Mouse (Mus musculus) liver, embryonic 16.5 days (tissue): ENCODE measurements around the gene Akap5. TPM values are rescaled to one million over a fixed set of nuclear protein-coding genes. Genes with fewer than 3 reads are reported as not detected.

Source experiments
- ATAC-seq: fragments of 200-750 bp; cut with Nextera tagmentation; 2 replicates; pipeline ENCODE4 v1.8.0; 2017; ENCODE audit warnings: low read depth, mild to moderate bottlenecking, moderate number of reproducible peaks, moderate library complexity
- H3K27ac ChIP-seq: fragments of 300-500 bp; sonication (generic); 2 replicates; pipeline ENCODE4 v1.5.1; 2014; ENCODE audit warnings: mild to moderate bottlenecking, low read length
- H3K27me3 ChIP-seq: fragments of 300-500 bp; sonication (generic); 2 replicates; pipeline ENCODE4 v1.6.1; 2014; ENCODE audit warnings: low read depth, low read length, mixed read lengths; ENCODE audit not compliant: control insufficient read depth, insufficient read depth
- H3K36me3 ChIP-seq: fragments of 300-500 bp; sonication (generic); 2 replicates; pipeline ENCODE4 v1.6.1; 2014; ENCODE audit warnings: mild to moderate bottlenecking; ENCODE audit not compliant: control insufficient read depth, insufficient read depth
- H3K4me1 ChIP-seq: fragments of 300-500 bp; sonication (generic); 2 replicates; pipeline ENCODE4 v1.6.1; 2014; ENCODE audit warnings: low read depth, low read length, mixed read lengths; ENCODE audit not compliant: control insufficient read depth
- H3K4me2 ChIP-seq: fragments of 300-500 bp; sonication (generic); 2 replicates; pipeline ENCODE4 v1.6.1; 2014; ENCODE audit warnings: low read depth, low read length, mixed read lengths
- H3K4me3 ChIP-seq: fragments of 300-500 bp; sonication (generic); 2 replicates; pipeline ENCODE4 v1.5.1; 2014; ENCODE audit warnings: low read depth, mild to moderate bottlenecking, low read length
- H3K9ac ChIP-seq: fragments of 300-500 bp; sonication (generic); 2 replicates; pipeline ENCODE4 v1.6.1; 2014; ENCODE audit warnings: low read depth, low read length
- H3K9me3 ChIP-seq: fragments of 300-500 bp; sonication (generic); replicated peaks from 2 replicates; pipeline ENCODE4 v1.6.1; 2016; ENCODE audit warnings: low read length; ENCODE audit not compliant: control insufficient read depth
- WGBS: fragments of 180-500 bp; shearing (Covaris S2); extraction: QIAGEN DNeasy Blood & Tissue Kit; methylation state at CpG from one replicate; pipeline ENCODE4 v1.1.7; 2014; ENCODE audit not compliant: insufficient replicate concordance; 5-methylcytosine and 5-hydroxymethylcytosine counted together
- polyA plus RNA-seq: library from polyadenylated mRNA; unstranded; fragments of >200 nt; fragmentation: Nextera tagmentation; extraction: Ambion mirVana; gene quantifications from 2 replicates; pipeline ENCODE4 v1.2.1, GENCODE M21; 2015

The Akap5 gene
- polyA plus RNA-seq, 1 experiment from 2014 or later: 0.21 TPM

DNA sequence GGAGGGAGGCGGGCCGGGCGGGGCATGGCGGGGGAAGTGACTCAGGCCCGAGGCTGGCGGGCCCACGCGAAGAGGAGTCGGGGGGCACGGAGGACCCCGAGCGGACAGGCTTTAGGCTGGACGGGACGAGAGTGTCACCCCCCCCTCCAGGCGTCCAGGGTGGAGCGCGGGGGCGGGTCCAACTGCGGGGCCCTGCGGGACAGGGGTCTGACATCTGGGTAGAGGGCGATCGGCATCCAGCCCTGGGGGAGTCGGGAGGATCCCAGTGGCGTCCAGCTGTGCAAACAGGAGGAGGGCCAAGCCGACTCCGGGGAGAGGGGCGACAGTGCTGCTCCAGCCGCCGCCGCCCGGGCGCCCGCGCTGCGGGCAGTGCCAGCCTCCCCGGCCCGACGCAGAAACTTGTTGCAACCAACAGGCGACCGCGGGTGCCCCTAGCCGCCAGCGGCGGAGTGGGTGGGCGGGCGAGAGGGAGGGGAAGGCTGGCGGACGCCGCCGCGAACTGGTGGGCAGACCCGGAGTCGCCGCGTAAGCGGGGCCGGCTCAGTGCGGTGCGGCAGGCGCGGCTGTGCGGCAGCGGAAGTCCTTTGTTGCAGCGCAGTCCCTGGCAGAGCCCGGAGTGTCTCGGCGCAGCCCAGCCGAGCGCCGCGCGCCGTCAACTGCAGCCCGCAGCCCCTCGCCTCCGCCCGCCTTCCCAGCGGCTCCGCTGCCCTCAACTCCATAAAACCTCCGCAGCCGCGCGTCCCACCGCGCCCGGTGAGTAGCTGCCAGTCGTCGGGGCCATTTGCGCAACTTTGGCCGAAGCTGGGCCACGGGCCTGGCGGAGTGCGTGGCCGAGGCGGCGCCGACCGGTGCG, 45.5 kb downstream of the Akap5 start, which contains the start of gene Zbtb1:
Gene Zbtb1, plus strand, starts transcription at position 289 of the 853 bp plus-strand sequence.
- Histone ChIP-seq H3K4me3 (peak within 1 kb of the TSS; percentile 90), H3K9ac (peak within 1 kb of the TSS; percentile 96), H3K9me3 (no peaks in the 10 kb centered on the region), H3K27me3 (no peaks in the 10 kb centered on the region), H3K4me2 (peak within 1 kb of the TSS; percentile 89), H3K4me1 (peaks cover 59% of the 10 kb centered on the region), H3K27ac (peak within 1 kb of the TSS; percentile 96), H3K36me3 (no peaks in the 10 kb centered on the region)
- peak; percentile 48 for ATAC-seq
- WGBS: under 1% methylated on average over 93 of the region's 99 CpGs

DNA sequence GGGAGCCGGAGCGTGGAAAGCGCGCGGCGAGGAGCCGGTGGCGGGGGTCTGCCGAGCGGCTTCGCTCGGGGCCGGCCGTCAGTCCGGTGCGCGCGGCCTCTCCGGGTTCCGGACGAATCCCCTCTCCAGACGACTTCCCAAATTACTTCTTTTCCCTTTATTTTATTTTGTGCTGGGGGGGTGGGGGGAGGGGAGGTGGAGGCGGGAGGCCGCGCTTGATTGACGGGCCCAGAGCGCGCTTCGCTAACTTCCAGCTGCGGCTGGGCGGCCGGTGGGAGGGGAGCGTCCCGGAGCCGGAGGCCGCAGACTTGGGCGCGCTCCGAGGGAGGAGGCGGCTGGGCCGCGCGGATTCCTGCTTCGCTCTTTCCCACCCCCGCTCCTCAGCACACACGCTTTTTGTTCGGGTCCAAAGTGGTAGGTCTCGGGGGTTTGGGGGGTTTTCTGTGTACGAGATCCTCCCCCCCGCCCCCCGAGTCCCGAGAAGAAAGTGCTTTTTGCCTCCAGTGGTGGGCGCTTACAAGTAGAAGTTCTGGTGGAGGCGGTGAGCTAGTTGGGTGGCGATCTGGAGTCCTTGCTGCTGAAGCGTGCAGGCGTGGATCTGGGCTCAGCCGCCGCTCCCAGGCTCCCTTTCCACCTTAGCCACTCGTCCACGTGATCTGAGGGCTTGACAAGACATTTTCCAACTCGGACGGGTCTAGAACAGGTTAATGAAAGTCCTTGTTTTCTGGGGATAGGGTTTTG, 46.3 kb downstream of the Akap5 start:
- Histone ChIP-seq H3K4me3 (peak overlapping the region; percentile 90), H3K27ac (peak overlapping the region; percentile 96), H3K36me3 (no peaks in the 10 kb centered on the region), H3K4me2 (peak overlapping the region; percentile 89), H3K9me3 (no peaks in the 10 kb centered on the region), H3K27me3 (no peaks in the 10 kb centered on the region), H3K4me1 (peaks cover 61% of the 10 kb centered on the region), H3K9ac (peak overlapping the region; percentile 96)
- under 1% methylated on average over 63 of the region's 63 CpGs for WGBS
- peak; percentile 60 for ATAC-seq

DNA sequence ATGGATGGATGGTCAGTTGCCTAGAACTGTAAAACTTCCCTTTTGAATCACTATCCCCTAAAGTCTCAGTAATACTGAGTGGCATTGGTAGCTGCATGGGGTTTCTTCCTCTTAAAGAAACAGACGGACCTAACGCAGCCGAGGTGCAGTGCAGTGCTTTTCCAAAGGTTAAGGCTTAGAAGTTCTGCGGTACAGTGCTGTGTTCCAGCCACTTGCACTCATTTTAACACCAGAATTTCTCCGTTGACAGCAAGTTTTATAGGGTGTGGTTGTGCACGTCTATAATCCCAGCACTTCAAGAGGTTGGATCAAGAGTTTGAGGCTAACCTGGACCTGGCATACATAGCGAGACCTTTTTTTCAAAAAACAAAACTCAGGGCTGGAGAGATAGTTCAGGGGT, 47.4 kb downstream of the Akap5 start:
- no peak for ATAC-seq
- H3K9me3 ChIP-seq: no peaks in the 10 kb centered on the region
- H3K36me3 ChIP-seq: no peaks in the 10 kb centered on the region
- WGBS: 13% methylated on average over 7 of the region's 7 CpGs
- H3K4me1 ChIP-seq: peaks cover 64% of the 10 kb centered on the region
- H3K27me3 ChIP-seq: no peaks in the 10 kb centered on the region
- H3K4me2 ChIP-seq: peak overlapping the region; percentile 89
- H3K27ac ChIP-seq: peak overlapping the region; percentile 96
- peak overlapping the region; percentile 96 for H3K9ac ChIP-seq
- H3K4me3 ChIP-seq: peak overlapping the region; percentile 90

DNA sequence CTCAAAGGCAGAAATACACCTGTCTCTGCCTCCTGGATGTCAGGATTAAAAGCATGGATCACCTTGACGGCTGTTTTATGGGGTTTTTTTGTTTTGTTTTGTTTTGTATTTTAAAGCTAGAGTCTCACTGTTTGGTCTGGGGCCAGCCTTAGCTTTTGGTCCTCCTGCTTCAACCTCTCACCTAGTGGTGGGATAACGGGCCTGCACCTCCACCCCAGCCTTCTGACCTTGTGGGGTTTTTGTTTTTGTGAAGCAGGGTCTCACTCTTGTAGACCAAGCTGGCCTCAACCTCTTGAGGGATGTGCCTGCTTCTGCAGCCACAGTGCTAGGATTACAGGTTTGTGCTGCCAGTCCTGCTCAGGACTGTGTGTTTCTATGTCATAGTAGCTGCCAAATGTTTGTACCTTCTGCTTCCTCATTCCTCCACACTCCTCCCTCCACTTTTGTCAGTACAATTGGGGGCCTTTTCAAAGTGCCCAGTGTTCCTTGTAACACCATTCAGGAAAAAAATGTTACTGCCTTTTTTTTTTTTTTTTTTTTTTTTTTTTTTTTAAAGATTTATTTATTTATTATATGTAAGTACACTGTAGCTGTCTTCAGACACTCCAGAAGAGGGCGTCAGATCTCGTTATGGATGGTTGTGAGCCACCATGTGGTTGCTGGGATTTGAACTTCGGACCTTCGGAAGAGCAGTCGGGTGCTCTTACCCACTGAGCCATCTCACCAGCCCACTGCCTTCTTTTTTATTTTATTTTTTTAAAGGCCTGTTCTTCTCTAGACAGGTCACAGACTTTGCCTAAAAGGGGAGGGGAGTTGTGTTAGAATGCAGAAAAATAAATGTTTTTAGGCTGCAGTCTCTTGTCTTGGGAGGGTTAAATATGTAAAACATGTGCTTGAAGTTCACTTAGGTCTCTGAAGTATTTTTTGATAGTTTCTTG, 48.5 kb downstream of the Akap5 start:
- H3K4me2 ChIP-seq: peak overlapping the region; percentile 89
- no peak for ATAC-seq

DNA sequence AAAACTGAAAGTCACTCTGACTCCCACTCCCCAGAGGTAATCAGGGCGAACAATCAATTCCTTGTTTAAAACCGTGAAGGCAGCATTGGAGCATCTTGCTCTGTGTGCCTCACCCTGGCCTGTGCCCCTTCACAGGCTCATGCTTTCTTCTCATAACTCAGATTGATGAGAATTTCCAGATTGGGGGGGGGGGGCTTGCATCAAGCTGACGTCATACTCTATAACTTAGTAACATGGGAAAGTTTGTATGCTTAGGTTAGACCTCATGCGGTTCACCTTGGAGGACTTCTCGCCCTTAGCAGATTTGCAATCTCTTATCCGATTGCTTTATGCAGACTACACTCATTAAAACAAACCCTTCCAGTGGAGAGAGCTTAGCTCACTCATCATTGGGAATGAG, 49.3 kb downstream of the Akap5 start:
- Histone ChIP-seq H3K4me1 (peaks cover 62% of the 10 kb centered on the region), H3K27me3 (no peaks in the 10 kb centered on the region), H3K27ac (no peak overlapping the region), H3K9me3 (no peaks in the 10 kb centered on the region), H3K4me2 (no peak overlapping the region), H3K9ac (no peak overlapping the region), H3K4me3 (no peak overlapping the region), H3K36me3 (no peaks in the 10 kb centered on the region)
- 69% methylated on average over 6 of the region's 6 CpGs for WGBS
- ATAC-seq: no peak

More for the DNA sequence above, 48.5 kb downstream of the Akap5 start:
- H3K27ac ChIP-seq: peak overlapping the region; percentile 96
- H3K4me3 ChIP-seq: peak overlapping the region; percentile 90
- peaks cover 63% of the 10 kb centered on the region for H3K4me1 ChIP-seq
- no peaks in the 10 kb centered on the region for H3K27me3 ChIP-seq
- no peaks in the 10 kb centered on the region for H3K36me3 ChIP-seq
- no peaks in the 10 kb centered on the region for H3K9me3 ChIP-seq
- 61% methylated on average over 5 of the region's 7 CpGs for WGBS
- peak overlapping the region; percentile 96 for H3K9ac ChIP-seq

DNA sequence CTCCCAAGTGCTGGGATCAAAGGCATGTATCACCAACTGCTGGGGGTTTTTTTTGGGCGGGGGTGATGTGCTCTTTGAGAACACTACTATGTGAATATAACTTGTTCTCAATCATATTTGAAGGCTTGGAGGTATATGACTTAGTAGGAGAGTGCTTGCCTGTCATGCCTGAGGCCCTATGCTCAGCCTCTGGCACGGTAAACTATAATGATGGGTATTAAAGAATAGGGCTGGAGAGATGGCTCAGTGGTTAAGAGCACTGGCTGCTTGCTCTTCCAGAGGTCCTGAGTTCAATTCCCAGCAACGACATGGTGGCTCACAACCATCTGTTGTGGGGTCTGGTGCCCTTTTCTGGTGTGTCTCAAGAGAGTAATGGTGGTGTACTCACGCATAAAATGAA, 50.2 kb downstream of the Akap5 start:
- ATAC-seq: no peak
- Histone ChIP-seq H3K36me3 (no peaks in the 10 kb centered on the region), H3K27me3 (no peaks in the 10 kb centered on the region), H3K9me3 (no peaks in the 10 kb centered on the region), H3K4me3 (no peak overlapping the region), H3K4me1 (peaks cover 62% of the 10 kb centered on the region), H3K9ac (no peak overlapping the region), H3K27ac (peak overlapping the region; percentile 29), H3K4me2 (peak overlapping the region; percentile 45; the same call in 1 of the 2 replicates)
- 55% methylated on average over 4 of the region's 4 CpGs for WGBS

DNA sequence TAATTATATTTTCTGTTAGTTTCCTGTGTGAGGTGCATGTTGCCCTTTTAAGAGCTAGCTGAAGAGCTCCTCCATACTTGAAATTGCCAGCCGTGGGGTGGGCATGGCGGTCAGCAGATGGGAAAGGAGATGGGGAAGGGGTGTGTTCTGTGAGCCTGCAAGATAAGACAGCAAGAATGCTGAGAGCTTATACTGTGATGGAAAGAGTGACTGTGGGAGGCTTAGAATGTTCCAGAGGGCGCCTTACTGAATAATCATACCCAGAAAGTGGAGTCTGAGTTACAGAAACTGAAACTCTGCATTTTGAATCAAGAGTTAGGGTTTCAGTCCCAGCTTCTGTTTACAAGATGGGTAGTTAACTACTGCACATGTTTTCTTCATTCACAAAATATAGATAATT, 50.8 kb downstream of the Akap5 start:
- Histone ChIP-seq H3K9ac (no peak overlapping the region), H3K4me3 (peak overlapping the region; percentile 23; the same call in 1 of the 2 replicates), H3K27ac (peak overlapping the region; percentile 29), H3K27me3 (no peaks in the 10 kb centered on the region), H3K4me1 (peaks cover 62% of the 10 kb centered on the region), H3K9me3 (no peaks in the 10 kb centered on the region), H3K4me2 (peak overlapping the region; percentile 45), H3K36me3 (no peaks in the 10 kb centered on the region)
- WGBS: 27% methylated on average over 3 of the region's 3 CpGs
- peak; percentile 70 for ATAC-seq

DNA sequence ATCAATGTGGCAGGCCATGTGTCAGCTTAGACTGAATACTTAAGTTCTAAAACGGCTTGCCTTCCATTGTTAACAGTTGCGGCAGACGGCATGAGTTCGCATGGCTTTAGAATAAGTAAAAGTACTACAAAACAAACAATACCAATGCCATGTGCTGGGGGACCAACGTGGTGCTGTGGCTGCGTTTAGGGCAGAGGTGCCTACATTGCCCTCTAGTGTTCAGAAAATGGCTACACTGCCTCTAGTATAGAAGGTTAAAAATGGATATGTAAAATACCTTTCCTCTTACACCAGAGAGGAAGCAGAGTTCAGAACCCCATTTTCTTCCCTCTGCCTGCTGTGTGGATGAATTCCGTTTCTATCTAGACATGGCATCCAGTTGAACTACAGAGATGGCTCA, 52.0 kb downstream of the Akap5 start:
- no peaks in the 10 kb centered on the region for H3K27me3 ChIP-seq
- H3K9me3 ChIP-seq: no peaks in the 10 kb centered on the region
- no peak for ATAC-seq
- H3K36me3 ChIP-seq: no peaks in the 10 kb centered on the region
- 14% methylated on average over 7 of the region's 7 CpGs for whole genome bisulfite sequencing
- no peak overlapping the region for H3K27ac ChIP-seq
- no peak overlapping the region for H3K9ac ChIP-seq
- H3K4me1 ChIP-seq: peaks cover 60% of the 10 kb centered on the region
- H3K4me3 ChIP-seq: no peak overlapping the region
- peak overlapping the region; percentile 31 for H3K4me2 ChIP-seq
